Mouse (Mus musculus): ENCODE measurements at regions not wholly inside any gene's neighbourhood (a gene's known extent, or its start where the extent isn't known, plus 50 kb on each side); places are given as distances from the start of the nearest gene placed in this dataset.

GRCm38 (mm10) chr3:17788778-17789299 is 159.4 kb upstream of the Cypt12 start:
- H3K27ac ChIP-seq, result no peak overlapping the region
- TF ChIP-seq CTCF (IDR thresholded peaks at IDR 0.05; ENCODE audit: low read depth) (no peak), EP300 (IDR thresholded peaks at IDR 0.05; ENCODE audit: low read depth) (no peak)
- no peak overlapping the region for H3K4me2 ChIP-seq (ENCODE audit: low read depth)
- no peak for DNase-seq (ENCODE audit: low read depth in 3 of 3, low spot score in 3 of 3)
- ATAC-seq (ENCODE audit: insufficient read depth), result no peak
- no peaks in the 10 kb centered on the region for H3K9me3 ChIP-seq (ENCODE audit: control insufficient read depth, low read length)
- H3K9ac ChIP-seq (replicated peaks), result no peak overlapping the region
- no peak overlapping the region for H3K4me3 ChIP-seq (ENCODE audit: insufficient read depth in 1 of 2, low read depth in 2 of 2, low read length in 2 of 2)
- no peaks in the 10 kb centered on the region for H3K4me1 ChIP-seq (replicated peaks; ENCODE audit: control insufficient read depth in 2 of 2, insufficient read depth in 2 of 2, low read length in 1 of 2)
- H3K36me3 ChIP-seq (replicated peaks; ENCODE audit: control insufficient read depth, insufficient read depth, low read depth), result no peaks in the 10 kb centered on the region
- WGBS (ENCODE audit: insufficient replicate concordance), result 33% methylated on average over 3 of the region's 3 CpGs
- H3K27me3 ChIP-seq (ENCODE audit: control insufficient read depth, insufficient read depth, low read length), result peaks cover 68% of the 10 kb centered on the region

GRCm38 (mm10) chr3:17789454-17790196 is 158.6 kb upstream of the Cypt12 start:
- Histone ChIP-seq H3K4me2 (ENCODE audit: low read depth) (no peak overlapping the region), H3K9me3 (ENCODE audit: control insufficient read depth, low read length) (no peaks in the 10 kb centered on the region), H3K9ac (replicated peaks) (no peak overlapping the region), H3K27ac (no peak overlapping the region), H3K4me3 (ENCODE audit: insufficient read depth in 1 of 2, low read depth in 2 of 2, low read length in 2 of 2) (no peak overlapping the region), H3K36me3 (replicated peaks; ENCODE audit: control insufficient read depth, insufficient read depth, low read depth) (no peaks in the 10 kb centered on the region), H3K4me1 (replicated peaks; ENCODE audit: control insufficient read depth in 2 of 2, insufficient read depth in 2 of 2, low read length in 1 of 2) (no peaks in the 10 kb centered on the region), H3K27me3 (ENCODE audit: control insufficient read depth, insufficient read depth, low read length) (peaks cover 76% of the 10 kb centered on the region)
- ATAC-seq (ENCODE audit: insufficient read depth) (no peak), DNase-seq (ENCODE audit: low read depth in 3 of 3, low spot score in 3 of 3) (no peak)
- WGBS (ENCODE audit: insufficient replicate concordance), result 5% methylated on average over 9 of the region's 9 CpGs
- TF ChIP-seq CTCF (IDR thresholded peaks at IDR 0.05; ENCODE audit: low read depth) (no peak), EP300 (IDR thresholded peaks at IDR 0.05; ENCODE audit: low read depth) (no peak)

GRCm38 (mm10) chr3:17790331-17790730 is 157.9 kb upstream of the Cypt12 start:
- ATAC-seq (ENCODE audit: insufficient read depth), result no peak
- no peak for TF ChIP-seq EP300 (IDR thresholded peaks at IDR 0.05; ENCODE audit: low read depth)
- no peak for TF ChIP-seq CTCF (IDR thresholded peaks at IDR 0.05; ENCODE audit: low read depth)
- no peak overlapping the region for H3K9ac ChIP-seq (replicated peaks)
- peaks cover 78% of the 10 kb centered on the region for H3K27me3 ChIP-seq (ENCODE audit: control insufficient read depth, insufficient read depth, low read length)
- no peaks in the 10 kb centered on the region for H3K36me3 ChIP-seq (replicated peaks; ENCODE audit: control insufficient read depth, insufficient read depth, low read depth)
- DNase-seq (ENCODE audit: low read depth in 3 of 3, low spot score in 3 of 3), result no peak
- H3K4me1 ChIP-seq (replicated peaks; ENCODE audit: control insufficient read depth in 2 of 2, insufficient read depth in 2 of 2, low read length in 1 of 2), result no peaks in the 10 kb centered on the region
- no peak overlapping the region for H3K27ac ChIP-seq
- no peaks in the 10 kb centered on the region for H3K9me3 ChIP-seq (ENCODE audit: control insufficient read depth, low read length)
- H3K4me3 ChIP-seq (ENCODE audit: insufficient read depth in 1 of 2, low read depth in 2 of 2, low read length in 2 of 2), result no peak overlapping the region
- WGBS (ENCODE audit: insufficient replicate concordance), result 1% methylated on average over 14 of the region's 14 CpGs
- no peak overlapping the region for H3K4me2 ChIP-seq (ENCODE audit: low read depth)

- H3K9ac ChIP-seq (replicated peaks), result no peak overlapping the region
- no peaks in the 10 kb centered on the region for H3K9me3 ChIP-seq (ENCODE audit: control insufficient read depth, low read length)
- no peak overlapping the region for H3K4me3 ChIP-seq (ENCODE audit: insufficient read depth in 1 of 2, low read depth in 2 of 2, low read length in 2 of 2)
- no peak overlapping the region for H3K4me2 ChIP-seq (ENCODE audit: low read depth)
- DNase-seq (ENCODE audit: low read depth in 3 of 3, low spot score in 3 of 3) (no peak), ATAC-seq (ENCODE audit: insufficient read depth) (no peak)
- 4% methylated on average over 12 of the region's 12 CpGs for WGBS (ENCODE audit: insufficient replicate concordance)
- no peak overlapping the region for H3K27ac ChIP-seq
- H3K4me1 ChIP-seq (replicated peaks; ENCODE audit: control insufficient read depth in 2 of 2, insufficient read depth in 2 of 2, low read length in 1 of 2), result no peaks in the 10 kb centered on the region
- no peak for TF ChIP-seq EP300 (IDR thresholded peaks at IDR 0.05; ENCODE audit: low read depth)
- TF ChIP-seq CTCF (IDR thresholded peaks at IDR 0.05; ENCODE audit: low read depth), result no peak
- H3K27me3 ChIP-seq (ENCODE audit: control insufficient read depth, insufficient read depth, low read length), result peaks cover 78% of the 10 kb centered on the region
- H3K36me3 ChIP-seq (replicated peaks; ENCODE audit: control insufficient read depth, insufficient read depth, low read depth), result no peaks in the 10 kb centered on the region
Observed at GRCm38 (mm10) chr3:17790816-17791215, 157.4 kb upstream of the Cypt12 start.

- Histone ChIP-seq H3K27ac (no peak overlapping the region), H3K4me1 (replicated peaks; ENCODE audit: control insufficient read depth in 2 of 2, insufficient read depth in 2 of 2, low read length in 1 of 2) (no peaks in the 10 kb centered on the region), H3K9me3 (ENCODE audit: control insufficient read depth, low read length) (no peaks in the 10 kb centered on the region), H3K36me3 (replicated peaks; ENCODE audit: control insufficient read depth, insufficient read depth, low read depth) (no peaks in the 10 kb centered on the region), H3K4me3 (ENCODE audit: insufficient read depth in 1 of 2, low read depth in 2 of 2, low read length in 2 of 2) (no peak overlapping the region), H3K27me3 (ENCODE audit: control insufficient read depth, insufficient read depth, low read length) (peaks cover 77% of the 10 kb centered on the region), H3K9ac (replicated peaks) (no peak overlapping the region), H3K4me2 (ENCODE audit: low read depth) (no peak overlapping the region)
- TF ChIP-seq EP300 (IDR thresholded peaks at IDR 0.05; ENCODE audit: low read depth), result no peak
- ATAC-seq (ENCODE audit: insufficient read depth) (no peak), DNase-seq (ENCODE audit: low read depth in 3 of 3, low spot score in 3 of 3) (no peak)
- 15% methylated on average over 8 of the region's 8 CpGs for WGBS (ENCODE audit: insufficient replicate concordance)
Observed at GRCm38 (mm10) chr3:17791381-17792320, 156.6 kb upstream of the Cypt12 start.
